Mouse (Mus musculus) limb, embryonic 11.5 days (tissue): Measurements from ENCODE around the gene Spi1. TPM values are rescaled to one million over a fixed set of nuclear protein-coding genes. Genes with fewer than 3 reads are reported as not detected.
"Not testable (repeated sequence)": the region's sequence is repeated elsewhere in the genome, so short reads cannot be mapped to it uniquely, and the experiment has no call there.

Experiments used
- ATAC-seq: fragments of 200-750 bp; cut with Nextera tagmentation; 2 replicates; pipeline ENCODE4 v1.8.0; 2017; ENCODE audit warnings: low read depth; ENCODE audit not compliant: insufficient number of reproducible peaks, low FRiP score, low TSS enrichment
- DNase-seq: peaks from one replicate; pipeline ENCODE4 v3.0.0-alpha.2; 2015; ENCODE audit warnings: low spot score
- H3K27ac ChIP-seq: fragments of 300-500 bp; sonication (generic); replicated peaks from 2 replicates; pipeline ENCODE4 v1.5.1; 2014; ENCODE audit warnings: low read depth, mild to moderate bottlenecking, low read length
- H3K27me3 ChIP-seq: fragments of 300-500 bp; sonication (generic); 2 replicates; pipeline ENCODE4 v1.6.1; 2014; ENCODE audit warnings: mild to moderate bottlenecking, low read length, mixed read lengths; ENCODE audit not compliant: control insufficient read depth, insufficient read depth
- H3K36me3 ChIP-seq: fragments of 300-500 bp; sonication (generic); 2 replicates; pipeline ENCODE4 v1.6.1; 2014; ENCODE audit warnings: mild to moderate bottlenecking, low read length, moderate library complexity, mixed read lengths; ENCODE audit not compliant: control insufficient read depth, insufficient read depth
- H3K4me1 ChIP-seq: fragments of 300-500 bp; sonication (generic); 2 replicates; pipeline ENCODE4 v1.6.1; 2014; ENCODE audit warnings: low read length, mixed read lengths; ENCODE audit not compliant: control insufficient read depth, insufficient read depth
- H3K4me2 ChIP-seq: fragments of 300-500 bp; sonication (generic); 2 replicates; pipeline ENCODE4 v1.6.1; 2014; ENCODE audit warnings: low read depth, mild to moderate bottlenecking, moderate library complexity; ENCODE audit not compliant: severe bottlenecking
- H3K4me3 ChIP-seq: fragments of 300-500 bp; sonication (generic); 2 replicates; pipeline ENCODE4 v1.5.1; 2014; ENCODE audit warnings: low read depth, low read length
- H3K9ac ChIP-seq: fragments of 300-500 bp; sonication (generic); 2 replicates; pipeline ENCODE4 v1.6.1; 2014; ENCODE audit warnings: mild to moderate bottlenecking, low read length
- H3K9me3 ChIP-seq: fragments of 300-500 bp; sonication (generic); 2 replicates; pipeline ENCODE4 v1.6.1; 2016; ENCODE audit warnings: low read length; ENCODE audit not compliant: control insufficient read depth
- WGBS: fragments of 180-500 bp; shearing (Covaris S2); extraction: QIAGEN DNeasy Blood & Tissue Kit; methylation state at CpG from one replicate; pipeline ENCODE4 v1.1.7; 2014; 5-methylcytosine and 5-hydroxymethylcytosine counted together
- polyA plus RNA-seq: library from polyadenylated mRNA; unstranded; fragments of >200 nt; fragmentation: Nextera tagmentation; extraction: Ambion mirVana; gene quantifications from 2 replicates; pipeline ENCODE4 v1.2.1, GENCODE M21; 2014

Spi1 gene
- polyA plus RNA-seq, 1 experiment from 2014 or later = 1.9 TPM

DNA sequence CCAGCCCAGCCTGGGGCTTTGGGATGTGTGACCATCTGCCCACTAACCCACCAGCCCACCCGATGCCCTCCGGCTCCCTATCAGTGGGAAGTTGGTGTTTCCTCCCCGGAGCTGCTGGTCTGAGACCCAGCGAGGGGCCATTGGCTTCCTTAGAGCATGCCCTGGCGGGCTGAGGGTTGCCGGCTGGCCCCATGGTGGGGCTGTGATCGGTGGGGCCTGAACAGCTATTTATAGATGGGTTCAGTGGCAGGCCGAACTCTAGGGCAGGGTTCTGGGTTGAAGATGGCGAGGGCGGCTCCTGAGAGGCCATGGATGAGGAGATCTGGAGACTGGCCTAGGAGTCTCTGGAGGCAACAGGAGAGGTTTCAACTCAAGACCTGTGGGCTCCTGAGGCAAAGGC lies 14.8 kb downstream of the Spi1 start:
- Histone ChIP-seq H3K36me3 (no peaks in the 10 kb centered on the region), H3K4me3 (no peak overlapping the region), H3K4me2 (no peak overlapping the region), H3K9me3 (no peaks in the 10 kb centered on the region), H3K27ac (no peak overlapping the region), H3K9ac (no peak overlapping the region; the same call in 1 of the 2 replicates), H3K27me3 (no peaks in the 10 kb centered on the region), H3K4me1 (no peaks in the 10 kb centered on the region)
- WGBS = 88% methylated on average over 10 of the region's 10 CpGs
- no peak for ATAC-seq
- DNase-seq = no peak

DNA sequence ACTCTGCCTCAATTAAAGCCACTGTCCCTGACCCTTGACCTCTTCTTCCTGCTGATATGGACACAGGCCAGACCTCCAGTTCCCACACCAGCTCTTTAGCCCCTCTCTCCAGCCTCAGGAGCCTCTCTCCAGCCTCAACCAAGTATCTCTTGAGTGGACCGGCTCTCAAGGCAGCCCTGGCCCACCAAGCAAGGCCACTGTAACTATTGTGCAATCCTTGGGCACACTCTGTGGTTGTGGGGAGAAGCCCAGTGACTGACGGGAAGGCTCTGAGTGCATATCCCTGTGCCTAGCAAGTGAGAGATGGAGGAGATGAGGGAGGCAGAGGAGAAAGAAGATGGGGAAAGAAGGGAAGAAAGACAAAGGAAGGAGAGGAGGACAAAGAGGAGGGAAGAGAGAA lies 16.0 kb downstream of the Spi1 start:
- H3K4me3 ChIP-seq = no peak overlapping the region
- 90% methylated on average over 2 of the region's 2 CpGs for WGBS
- ATAC-seq = no peak

DNA sequence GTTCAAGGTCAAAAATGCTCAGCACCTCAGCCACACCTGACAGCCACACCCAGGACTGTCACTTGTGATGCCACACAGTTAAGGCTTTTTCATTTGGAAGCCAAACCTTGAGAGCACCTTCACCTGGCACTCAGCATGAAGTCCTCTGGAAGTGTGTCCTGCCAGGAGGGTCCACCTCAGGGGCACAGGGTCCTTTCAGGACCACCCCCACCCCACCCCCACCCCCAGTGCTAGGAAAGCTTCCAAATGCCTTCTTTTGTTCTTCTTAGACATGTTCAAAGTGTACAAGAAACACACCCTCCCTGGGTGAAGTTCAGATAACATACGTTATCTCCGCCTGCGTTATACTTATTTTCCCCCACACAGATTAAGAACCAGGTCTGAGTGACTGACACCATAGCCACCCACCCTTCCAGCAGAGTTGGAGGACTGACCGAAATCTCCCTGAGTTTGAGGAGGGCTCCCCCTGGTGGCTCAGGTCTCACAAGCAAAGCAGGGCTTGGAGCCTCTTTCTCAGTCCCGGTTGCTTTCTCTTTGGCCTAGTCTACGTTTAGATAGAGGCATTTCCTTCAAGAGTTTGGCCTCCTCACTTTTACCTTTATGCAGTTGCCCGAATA lies 19.0 kb downstream of the Spi1 start:
- DNase-seq (peak; percentile 94), ATAC-seq (peak; percentile 79; the same call in 1 of the 2 replicates)
- no peak overlapping the region for H3K4me2 ChIP-seq
- 14% methylated on average over 7 of the region's 7 CpGs for WGBS
- 0 out of 2 replicates have a peak overlapping the region, but pooled peaks have one; percentile 17 for H3K9ac ChIP-seq
- no peak overlapping the region for H3K4me3 ChIP-seq
- H3K27ac ChIP-seq = no peak overlapping the region
- no peaks in the 10 kb centered on the region for H3K4me1 ChIP-seq
- H3K36me3 ChIP-seq = no peaks in the 10 kb centered on the region
- no peaks in the 10 kb centered on the region for H3K9me3 ChIP-seq
- no peaks in the 10 kb centered on the region for H3K27me3 ChIP-seq

More for the DNA sequence above, 16.0 kb downstream of the Spi1 start:
- H3K9ac ChIP-seq = no peak overlapping the region
- H3K9me3 ChIP-seq = no peaks in the 10 kb centered on the region
- no peak overlapping the region for H3K27ac ChIP-seq
- no peaks in the 10 kb centered on the region for H3K27me3 ChIP-seq
- no peaks in the 10 kb centered on the region for H3K4me1 ChIP-seq
- no peak overlapping the region for H3K4me2 ChIP-seq
- H3K36me3 ChIP-seq = no peaks in the 10 kb centered on the region
- DNase-seq = no peak

DNA sequence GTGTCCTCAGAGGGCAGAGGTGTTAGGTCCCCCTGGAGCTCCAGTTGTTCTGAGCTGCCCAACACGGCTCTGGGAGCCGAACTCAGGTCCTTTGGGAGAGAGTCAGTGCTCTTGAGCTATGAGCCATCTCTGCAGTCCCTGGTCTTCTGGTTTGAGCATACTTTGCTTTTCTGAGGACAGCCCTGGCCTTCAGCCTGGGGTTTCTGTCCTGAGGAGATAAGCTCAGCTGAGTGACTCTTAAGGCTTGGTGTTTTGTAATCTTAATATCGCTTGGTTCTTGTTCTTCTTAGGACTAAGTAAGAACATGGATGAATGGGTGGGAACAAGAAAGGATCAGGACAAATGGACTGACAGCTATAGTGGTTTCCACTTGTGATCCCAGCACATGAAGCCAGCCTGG lies 26.0 kb downstream of the Spi1 start:
- WGBS = 88% methylated on average over 3 of the region's 3 CpGs
- H3K9ac ChIP-seq = no peak overlapping the region

DNA sequence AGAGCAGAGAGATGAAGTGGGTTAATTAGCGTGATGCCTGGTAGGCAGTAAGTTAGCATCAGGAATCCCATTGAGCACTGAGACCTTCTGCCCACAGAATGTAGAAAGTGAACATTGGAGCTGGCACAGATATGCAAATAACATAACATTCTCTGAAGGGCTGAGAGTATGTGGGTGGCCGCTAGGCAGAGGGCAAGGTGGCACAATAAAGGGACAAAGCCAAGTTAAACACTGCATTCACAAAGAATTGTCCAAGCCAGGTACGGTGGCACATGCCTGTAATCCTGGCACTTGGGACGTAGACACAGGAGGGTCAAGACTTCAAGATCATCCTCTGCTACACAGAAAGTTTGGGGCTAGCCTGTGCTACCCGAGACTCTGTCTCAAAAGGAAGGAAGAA lies 27.1 kb downstream of the Spi1 start:
- Histone ChIP-seq H3K27ac (no peak overlapping the region), H3K4me1 (no peaks in the 10 kb centered on the region), H3K9me3 (no peaks in the 10 kb centered on the region), H3K4me3 (no peak overlapping the region), H3K27me3 (no peaks in the 10 kb centered on the region), H3K9ac (no peak overlapping the region), H3K4me2 (no peak overlapping the region), H3K36me3 (no peaks in the 10 kb centered on the region)
- DNase-seq = no peak
- no peak for ATAC-seq
- 82% methylated on average over 5 of the region's 5 CpGs for WGBS

More for the DNA sequence above, 26.0 kb downstream of the Spi1 start:
- no peaks in the 10 kb centered on the region for H3K9me3 ChIP-seq
- H3K27me3 ChIP-seq = no peaks in the 10 kb centered on the region
- ATAC-seq (no peak), DNase-seq (no peak)
- no peak overlapping the region for H3K27ac ChIP-seq
- no peaks in the 10 kb centered on the region for H3K36me3 ChIP-seq
- H3K4me3 ChIP-seq = no peak overlapping the region
- H3K4me1 ChIP-seq = no peaks in the 10 kb centered on the region
- no peak overlapping the region for H3K4me2 ChIP-seq

DNA sequence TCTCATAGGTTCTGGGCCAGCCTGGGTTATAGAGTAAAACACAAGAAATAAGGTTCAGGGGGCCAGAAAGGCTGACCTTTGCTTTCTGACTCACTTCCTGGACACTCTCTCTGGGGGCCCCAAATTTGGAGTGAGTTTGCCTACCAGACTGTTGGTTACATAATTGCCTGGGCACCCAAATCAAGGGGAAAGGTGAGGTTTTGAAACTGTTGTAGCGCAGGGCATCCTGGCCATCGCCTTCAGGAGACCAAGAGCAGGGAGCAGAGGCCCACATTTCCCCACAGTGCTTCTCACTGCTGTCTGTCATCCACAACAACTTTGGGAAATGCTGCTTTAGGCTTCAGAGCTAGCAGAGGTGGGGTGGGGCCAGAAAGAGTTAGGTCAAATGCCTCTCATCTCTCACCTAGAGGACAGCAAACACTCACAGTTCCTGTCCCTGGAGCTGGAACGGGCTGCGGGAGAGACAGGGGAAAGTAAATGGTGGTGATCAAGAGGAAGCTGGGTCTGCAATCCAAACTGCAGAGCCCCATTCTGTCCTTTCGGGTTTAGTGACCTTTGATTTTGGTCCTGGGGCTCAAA lies 27.7 kb downstream of the Spi1 start:
- no peak overlapping the region for H3K4me3 ChIP-seq
- H3K27me3 ChIP-seq = no peaks in the 10 kb centered on the region
- H3K27ac ChIP-seq = no peak overlapping the region
- H3K36me3 ChIP-seq = no peaks in the 10 kb centered on the region
- H3K9me3 ChIP-seq = no peaks in the 10 kb centered on the region
- H3K4me1 ChIP-seq = no peaks in the 10 kb centered on the region
- WGBS = 85% methylated on average over 5 of the region's 5 CpGs
- H3K4me2 ChIP-seq = no peak overlapping the region
- no peak for DNase-seq
- ATAC-seq = no peak
- H3K9ac ChIP-seq = no peak overlapping the region

DNA sequence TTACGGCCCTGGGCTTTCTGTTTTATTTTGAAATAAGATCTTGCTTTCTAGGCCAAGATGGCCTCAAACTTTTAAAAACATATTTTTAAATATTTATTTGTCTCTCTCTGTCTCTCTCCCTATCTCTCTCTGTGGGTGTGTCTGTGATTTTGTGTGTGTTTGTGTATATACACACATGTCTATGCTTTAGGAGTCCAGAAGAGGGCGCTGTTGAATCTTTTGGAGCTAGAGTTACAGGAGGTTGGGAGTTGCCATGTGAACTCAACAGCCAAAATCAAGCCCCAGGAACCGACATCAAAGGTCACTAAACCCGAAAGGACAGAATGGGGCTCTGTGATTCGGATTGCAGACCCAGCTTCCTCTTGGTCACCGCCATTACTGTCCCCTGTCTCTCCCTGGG lies 28.2 kb downstream of the Spi1 start:
- Histone ChIP-seq H3K9me3 (no peaks in the 10 kb centered on the region), H3K27ac (no peak overlapping the region), H3K9ac (no peak overlapping the region), H3K36me3 (no peaks in the 10 kb centered on the region), H3K4me2 (no peak overlapping the region), H3K27me3 (no peaks in the 10 kb centered on the region), H3K4me1 (no peaks in the 10 kb centered on the region), H3K4me3 (no peak overlapping the region)
- no peak for DNase-seq
- ATAC-seq = no peak
- WGBS = 73% methylated on average over 6 of the region's 6 CpGs

DNA sequence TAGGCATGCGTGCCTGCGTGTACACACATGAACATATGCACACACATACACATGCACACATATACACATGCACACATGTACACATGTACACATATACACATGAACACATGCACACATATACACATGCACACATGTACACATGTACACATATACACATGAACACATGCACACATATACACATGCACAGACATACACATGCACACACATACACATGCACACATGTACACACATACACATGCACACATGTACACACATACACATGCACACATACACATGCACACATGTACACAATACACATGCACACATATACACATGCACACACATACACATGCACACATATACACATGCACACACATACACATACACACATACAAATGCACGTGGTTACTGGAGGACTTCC lies 29.6 kb downstream of the Spi1 start:
- H3K4me3 ChIP-seq = not testable (repeated sequence)

DNA sequence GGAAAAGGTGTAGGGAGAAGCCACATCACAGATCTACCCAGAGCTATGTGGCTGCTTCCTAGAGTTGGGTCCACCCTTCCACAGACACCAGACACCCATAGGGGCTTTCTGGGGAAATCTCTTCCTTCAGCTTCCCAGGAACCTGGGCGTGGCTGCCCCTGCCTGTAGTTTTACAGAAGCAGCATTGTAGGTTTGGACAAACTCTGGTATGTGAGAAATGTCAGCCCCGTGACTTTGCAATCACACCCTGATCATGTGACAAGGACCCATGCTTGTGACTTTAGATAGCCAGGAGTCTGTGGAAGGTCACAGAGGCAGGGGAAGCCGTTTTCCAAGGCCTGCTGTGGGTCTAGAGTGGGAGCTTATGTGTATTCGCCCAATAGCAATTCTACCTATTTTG lies 30.3 kb downstream of the Spi1 start:
- 65% methylated on average over 4 of the region's 4 CpGs for WGBS
- H3K9ac ChIP-seq = no peak overlapping the region

More for the DNA sequence above, 29.6 kb downstream of the Spi1 start:
- not testable (repeated sequence) for H3K4me2 ChIP-seq, H3K9me3 ChIP-seq, H3K27me3 ChIP-seq, DNase-seq, H3K36me3 ChIP-seq, H3K9ac ChIP-seq, H3K4me1 ChIP-seq, ATAC-seq, H3K27ac ChIP-seq
- 93% methylated on average over 3 of the region's 3 CpGs for WGBS

More for the DNA sequence above, 30.3 kb downstream of the Spi1 start:
- Histone ChIP-seq H3K4me3 (no peak overlapping the region), H3K4me2 (no peak overlapping the region), H3K36me3 (no peaks in the 10 kb centered on the region), H3K27me3 (no peaks in the 10 kb centered on the region), H3K4me1 (no peaks in the 10 kb centered on the region), H3K27ac (no peak overlapping the region), H3K9me3 (no peaks in the 10 kb centered on the region)
- ATAC-seq (no peak), DNase-seq (no peak)
